Mouse (Mus musculus) G1E-ER4 (cell line): ENCODE measurements at regions not wholly inside any gene's neighbourhood (a gene's known extent, or its start where the extent isn't known, plus 50 kb on each side); places are given as distances from the start of the nearest gene placed in this dataset.

ENCODE experiments used
- GATA1 ChIP-seq: IDR thresholded peaks from one replicate; pipeline ENCODE4 v1.8.0; 2012; ENCODE audit warnings: low read length, inconsistent platforms

DNA sequence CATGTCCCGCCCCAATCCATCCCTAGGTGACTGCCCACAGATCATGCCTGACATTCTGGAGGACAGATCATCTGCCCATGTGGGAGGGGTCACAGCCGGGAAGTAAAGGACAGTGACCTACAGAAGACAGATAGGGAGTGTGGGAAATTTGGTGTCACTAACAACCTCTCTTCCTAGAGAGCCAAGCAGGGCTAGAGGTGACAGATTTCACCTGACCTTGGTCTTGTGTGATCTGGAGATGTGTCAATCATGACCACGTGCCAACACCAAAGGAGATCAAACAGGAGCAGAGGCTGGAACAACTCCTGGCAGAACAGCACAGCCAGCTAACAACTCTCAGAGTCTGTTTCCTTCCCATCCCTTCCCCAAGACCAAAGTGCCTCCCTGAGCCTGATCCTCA is 85.0 kb downstream of the Rplp1 start:
- no peak for TF ChIP-seq GATA1

DNA sequence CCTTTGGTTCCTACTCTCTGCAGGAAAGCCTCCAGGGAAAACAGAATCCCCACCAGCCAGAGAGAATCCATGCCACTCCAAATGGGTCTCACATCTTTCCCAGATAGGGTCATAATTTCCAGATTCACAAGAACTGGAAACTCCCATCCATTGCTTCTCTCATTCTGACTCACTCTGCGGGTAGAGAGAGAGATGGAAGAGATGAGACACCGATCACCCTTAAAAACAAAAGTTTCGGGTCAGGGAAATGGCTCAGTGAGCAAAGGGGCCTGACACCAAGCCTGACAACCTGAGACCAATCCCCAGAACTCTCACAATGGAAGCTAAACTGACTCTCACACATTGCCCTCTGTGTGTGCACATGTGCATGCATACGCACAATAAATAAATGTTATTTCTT is 86.6 kb downstream of the Rplp1 start:
- TF ChIP-seq GATA1 = no peak

DNA sequence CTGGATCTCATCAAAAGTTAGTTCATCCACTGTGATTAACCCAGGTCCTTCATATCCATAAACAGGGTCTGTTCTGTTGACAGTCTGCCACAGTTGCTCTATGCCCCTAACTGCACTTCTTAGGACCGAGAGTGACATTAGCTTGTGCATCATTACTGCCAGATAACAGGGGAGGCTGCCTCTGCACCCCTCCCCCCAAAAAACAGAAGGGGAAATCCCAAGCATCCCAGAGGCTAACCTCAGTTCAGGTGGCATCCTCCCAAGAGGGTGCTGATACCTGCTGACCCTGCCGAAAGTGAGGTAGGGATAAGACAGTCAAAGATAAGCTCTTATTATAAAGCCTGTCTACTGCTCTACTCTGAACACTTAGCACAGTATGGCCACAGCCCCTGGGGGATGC is 87.3 kb downstream of the Rplp1 start:
- no peak for TF ChIP-seq GATA1

DNA sequence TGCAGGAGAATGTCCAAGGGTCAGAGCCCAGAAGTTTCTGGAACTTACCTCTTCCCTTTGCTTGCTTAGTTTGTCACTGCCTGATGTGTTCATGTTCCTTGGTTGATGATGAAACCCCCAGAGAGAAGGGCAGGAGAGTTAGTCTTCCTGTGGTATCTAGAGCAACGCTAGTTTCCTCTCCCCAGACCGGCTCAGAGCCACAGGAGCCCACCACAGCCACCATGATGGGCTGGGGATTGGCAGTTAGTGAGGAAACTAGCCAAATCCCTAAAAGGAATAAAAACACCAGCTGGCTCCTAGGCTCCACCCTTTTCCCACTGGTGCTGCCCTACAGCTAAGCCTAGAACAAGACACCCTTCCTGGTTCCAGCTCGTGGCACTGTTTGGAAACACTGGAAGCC is 87.9 kb downstream of the Rplp1 start:
- TF ChIP-seq GATA1 = no peak

DNA sequence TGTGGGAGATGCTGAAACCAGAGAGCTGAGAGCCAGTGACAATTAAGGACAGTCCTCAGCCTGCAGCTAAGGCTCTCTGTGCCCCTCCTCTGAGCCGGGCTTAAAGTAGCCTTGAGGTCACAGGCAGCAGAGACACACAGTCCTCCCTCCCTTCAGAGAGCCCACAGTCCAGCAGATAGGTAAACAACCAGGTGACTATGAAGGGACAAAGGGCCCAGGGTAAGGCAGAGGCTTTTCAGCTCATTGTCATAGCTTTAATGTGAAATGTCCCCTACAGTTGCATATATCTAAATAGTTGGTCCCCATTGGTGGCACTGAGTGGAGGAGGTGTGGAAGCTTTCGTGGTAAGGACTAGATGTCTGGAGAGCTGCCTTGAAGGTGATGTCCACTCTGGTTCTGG is 88.5 kb downstream of the Rplp1 start:
- TF ChIP-seq GATA1 = no peak

DNA sequence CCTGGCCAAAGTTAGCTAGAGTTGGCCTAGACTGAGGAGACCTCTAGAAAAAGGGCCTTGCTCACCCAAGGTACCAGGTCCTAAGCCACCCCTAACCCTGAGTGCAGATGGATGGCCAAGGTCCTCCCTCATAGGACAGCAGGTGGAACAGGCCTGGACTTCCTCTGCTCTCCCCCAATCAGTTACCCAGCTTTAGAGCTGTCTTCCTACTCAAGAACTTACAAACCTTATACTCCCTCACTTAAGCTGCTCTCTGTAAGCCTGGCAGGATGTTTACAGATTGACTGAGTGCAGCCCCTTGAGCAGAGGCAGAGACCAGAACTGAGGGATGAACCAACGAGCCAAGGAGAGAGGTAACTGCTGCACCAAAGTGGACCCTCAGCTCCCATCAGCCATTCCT is 94.5 kb downstream of the Rplp1 start:
- TF ChIP-seq GATA1 = no peak

DNA sequence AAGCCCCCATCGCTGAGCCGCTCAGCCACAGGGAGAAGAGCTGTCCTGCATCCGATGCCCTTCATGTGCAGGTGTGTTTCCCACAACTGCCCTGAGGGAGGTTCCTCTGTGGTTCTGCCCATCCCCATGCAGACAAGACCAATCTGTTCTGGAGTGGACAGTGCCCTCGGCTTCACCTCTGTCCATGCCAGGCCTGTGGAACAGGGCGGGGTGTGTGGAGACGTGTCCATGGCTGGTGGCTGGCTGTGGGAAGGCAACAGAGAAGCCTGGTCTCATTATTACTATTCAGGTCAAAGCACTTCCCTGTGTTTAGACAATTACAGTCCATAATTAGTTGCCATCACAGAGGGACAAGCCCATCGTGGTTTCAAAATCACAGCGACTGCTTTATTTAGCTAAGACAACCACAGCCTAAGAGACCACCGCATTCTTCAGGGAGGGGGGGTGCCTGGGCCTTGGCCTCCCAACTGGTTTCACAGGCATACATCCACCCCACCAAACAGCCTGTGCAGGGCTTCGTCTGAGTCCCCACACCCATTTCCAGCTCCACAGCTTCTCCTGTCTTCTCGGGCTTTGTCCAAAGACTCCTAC is 97.7 kb downstream of the Rplp1 start:
- TF ChIP-seq GATA1 = no peak

DNA sequence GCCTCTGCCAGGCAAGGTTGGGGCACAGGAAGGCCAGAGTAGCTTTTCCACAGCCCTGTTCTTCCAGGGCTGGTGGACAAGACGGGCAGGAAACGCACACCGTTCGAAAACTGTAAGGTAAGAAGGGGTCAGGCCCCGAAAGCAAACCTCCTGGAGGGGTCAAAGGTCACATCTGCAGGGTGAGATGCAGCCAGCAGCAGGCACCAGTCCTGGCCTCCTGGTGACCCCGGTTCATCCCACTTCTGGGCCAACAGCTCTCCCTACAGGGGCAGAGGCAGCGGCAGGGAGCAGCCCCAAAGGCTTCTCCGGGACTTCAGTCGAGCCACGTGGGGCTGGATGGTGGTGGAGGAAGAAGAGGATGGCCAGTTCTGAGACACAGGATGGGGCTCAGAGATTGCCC is 98.3 kb downstream of the Rplp1 start:
- TF ChIP-seq GATA1 = no peak

DNA sequence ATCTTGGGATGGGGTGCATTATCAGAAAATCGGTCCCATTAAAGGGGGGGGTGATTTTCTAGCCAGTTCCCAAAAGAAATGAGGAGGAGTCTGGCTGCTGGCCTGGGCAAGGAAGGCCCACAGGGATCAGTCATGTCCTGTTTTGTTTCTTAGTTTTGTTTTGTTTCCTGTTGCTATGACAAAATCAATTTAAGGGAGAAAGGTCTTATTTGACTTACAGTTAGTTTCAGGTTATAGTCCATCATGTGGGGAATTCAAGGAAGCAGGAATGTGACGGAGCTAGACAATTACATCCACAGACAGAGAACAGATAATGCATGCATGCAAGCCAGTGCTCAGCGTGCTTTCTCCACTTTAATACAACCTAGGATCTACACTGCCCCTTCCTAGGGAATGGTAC is 101.1 kb downstream of the Rplp1 start:
- no peak for TF ChIP-seq GATA1

DNA sequence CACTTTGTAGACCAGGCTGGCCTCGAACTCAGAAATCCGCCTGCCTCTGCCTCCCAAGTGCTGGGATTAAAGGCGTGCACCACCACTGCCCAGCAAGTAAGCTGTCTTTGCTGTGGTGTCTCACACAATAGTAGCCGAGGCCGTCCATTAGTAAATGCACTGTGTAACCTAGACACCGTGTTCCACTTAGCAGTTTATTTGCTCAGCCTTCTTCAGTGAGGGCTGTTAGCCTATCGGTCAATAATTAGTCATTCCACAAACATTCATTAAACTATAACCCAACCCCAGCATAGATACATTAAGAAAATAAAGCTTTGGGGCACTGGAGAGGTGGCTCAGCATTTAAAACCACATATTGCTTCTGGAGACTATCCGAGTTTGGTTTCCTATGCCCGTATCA is 102.0 kb downstream of the Rplp1 start:
- TF ChIP-seq GATA1 = no peak

DNA sequence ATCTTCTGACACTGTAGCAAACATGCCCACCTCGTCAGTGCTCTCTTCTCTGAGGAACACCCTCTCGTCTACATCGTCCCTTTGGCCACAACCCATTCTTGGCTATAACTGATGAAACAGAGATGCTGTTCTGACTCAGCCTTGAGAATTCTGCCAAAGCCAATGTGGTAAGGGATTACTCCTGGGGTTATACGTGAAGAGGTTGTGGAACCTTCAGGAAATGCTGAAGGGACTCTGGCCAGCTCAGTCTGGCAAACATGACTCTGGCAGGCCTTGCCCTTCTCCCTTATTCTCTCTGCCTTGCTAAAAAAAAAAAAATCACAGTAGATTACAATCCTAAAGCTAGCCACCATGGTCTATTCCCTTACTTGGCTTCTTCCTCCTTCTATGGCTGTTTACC is 103.9 kb downstream of the Rplp1 start:
- no peak for TF ChIP-seq GATA1

DNA sequence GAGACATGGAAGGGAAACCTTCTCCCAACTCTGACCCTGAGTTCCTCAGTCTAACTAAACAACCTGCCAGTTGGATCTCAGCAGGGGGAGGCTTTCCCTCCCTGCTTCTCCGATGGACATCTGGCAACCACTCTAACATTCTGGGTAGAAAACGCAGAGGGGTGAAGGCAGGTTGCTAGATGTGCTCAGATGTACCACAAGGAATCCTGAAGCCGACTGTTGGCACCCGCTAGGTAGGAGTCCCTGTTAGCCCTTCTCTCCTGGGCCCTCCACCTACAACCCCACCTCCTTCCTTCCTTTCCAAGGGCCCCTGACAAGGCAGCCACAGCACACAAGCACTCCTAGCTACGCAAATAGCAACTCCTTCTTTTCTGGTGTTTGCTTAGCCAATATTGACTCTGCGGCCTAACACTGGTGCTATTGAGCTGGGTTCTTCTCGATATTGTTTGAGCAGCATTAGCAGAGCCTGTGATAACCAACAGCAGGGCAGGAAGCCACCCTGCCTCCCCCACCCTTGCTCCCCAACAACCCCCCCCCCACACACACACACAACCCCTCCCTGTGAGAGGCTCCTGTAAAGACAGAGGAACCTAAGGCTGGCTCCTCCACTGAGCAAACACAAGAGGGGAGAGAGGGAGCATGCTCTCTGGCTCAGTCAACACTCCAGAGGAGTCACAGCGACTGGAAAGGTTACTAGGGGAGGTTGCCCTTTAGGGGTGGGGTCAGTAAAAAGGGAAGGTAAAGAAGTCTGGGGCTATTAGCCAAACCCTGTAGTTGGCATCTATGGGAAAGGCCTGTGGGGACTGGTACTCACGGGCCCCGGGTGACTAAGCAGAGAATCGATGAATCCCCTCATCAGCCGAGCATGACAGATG is 105.8 kb downstream of the Rplp1 start:
- TF ChIP-seq GATA1 = no peak

DNA sequence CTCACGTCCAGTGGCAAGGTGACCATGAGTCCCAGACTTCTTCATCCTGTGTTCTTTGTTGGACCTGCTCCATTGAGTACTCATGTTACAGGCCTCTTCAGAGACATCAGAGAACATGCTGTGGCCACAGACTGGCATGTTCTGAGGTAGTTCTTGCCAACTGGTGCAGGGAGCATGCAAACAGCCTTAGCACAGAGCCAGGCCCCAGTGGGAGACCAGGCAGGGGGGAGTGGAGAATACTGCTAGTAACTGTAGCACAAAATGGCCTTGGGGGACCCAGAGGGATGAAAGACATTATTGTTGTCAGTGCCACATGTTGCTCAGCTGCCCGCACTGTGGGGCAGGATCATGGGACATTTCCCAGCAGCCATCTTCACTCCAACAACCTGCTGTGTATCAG is 108.4 kb downstream of the Rplp1 start:
- TF ChIP-seq GATA1 = no peak

DNA sequence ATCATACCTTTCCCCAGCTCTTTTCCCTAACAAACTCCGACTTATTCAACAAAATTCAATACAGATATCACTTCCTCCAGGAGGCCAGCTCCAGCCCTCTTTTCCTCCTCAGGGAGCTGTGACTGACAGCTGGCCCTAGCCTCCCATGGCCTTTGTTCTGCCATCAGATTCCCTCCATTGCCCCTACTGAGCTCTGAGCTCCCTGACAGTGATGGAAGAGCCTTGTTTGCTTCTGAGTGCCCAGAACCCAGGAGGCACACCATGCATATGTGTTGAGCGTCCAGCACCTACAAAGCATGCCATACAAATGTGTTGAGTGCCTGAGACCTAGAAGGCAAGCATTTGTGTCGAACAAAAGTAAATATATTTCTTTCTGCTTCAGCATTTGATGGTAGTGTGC is 110.8 kb downstream of the Rplp1 start:
- no peak for TF ChIP-seq GATA1

DNA sequence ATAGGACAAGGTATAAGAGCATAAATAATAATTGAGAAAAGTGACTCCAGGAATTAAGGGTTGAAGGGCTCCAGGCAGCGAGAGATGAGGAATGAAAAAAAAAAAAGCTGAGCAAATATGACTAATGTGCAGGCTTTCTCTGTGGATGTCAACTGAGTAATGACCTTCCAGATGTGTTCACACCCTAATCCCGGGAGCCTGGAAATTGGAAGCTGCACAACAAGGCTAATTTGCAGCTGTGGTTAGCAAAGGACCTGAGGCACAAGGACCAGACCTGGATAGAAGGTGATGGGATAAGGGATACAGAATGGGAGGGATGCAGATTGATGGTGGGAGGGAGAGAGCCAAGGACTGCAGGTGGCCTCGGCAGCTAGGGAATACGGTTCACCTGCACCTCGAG is 111.6 kb downstream of the Rplp1 start:
- no peak for TF ChIP-seq GATA1

DNA sequence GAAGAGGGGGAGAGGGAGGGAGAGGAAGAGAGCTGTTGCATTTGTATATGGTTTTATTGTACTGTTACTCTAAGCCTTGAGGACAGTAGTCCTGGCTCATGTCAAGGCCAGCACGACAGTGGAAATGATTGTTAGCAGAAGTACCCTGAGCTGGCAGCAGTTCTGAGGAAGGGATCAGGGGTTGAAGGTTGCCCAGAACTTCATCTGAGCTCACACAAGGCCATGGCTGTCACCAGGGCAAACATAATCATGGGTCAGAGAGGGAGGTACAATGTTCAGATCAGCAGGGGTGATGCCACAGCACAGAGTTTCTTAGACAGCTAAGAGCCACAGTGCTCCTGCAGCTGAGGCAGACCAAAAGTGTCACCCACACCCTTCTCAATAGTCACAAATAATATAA is 114.8 kb downstream of the Rplp1 start:
- TF ChIP-seq GATA1 = no peak

DNA sequence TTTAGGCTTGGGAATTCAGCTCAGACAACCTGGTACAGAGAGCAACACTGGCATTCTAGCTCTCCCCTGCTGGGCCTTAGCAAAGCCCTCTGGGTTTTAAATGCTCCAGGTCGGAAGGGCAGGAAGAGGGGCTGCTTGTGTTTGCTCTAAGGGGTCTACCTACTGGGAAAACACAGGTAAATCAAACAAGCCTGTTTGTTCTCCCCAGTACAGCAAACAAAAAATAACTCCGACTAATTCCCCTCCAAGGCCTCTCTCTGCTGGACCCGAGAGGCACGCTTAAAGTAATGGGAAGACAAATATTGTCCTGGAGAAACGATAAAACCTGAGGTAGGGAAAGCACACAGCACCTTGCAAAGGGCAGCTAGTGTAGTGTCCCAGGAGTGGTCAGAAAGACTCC is 118.4 kb downstream of the Rplp1 start:
- TF ChIP-seq GATA1 = no peak

DNA sequence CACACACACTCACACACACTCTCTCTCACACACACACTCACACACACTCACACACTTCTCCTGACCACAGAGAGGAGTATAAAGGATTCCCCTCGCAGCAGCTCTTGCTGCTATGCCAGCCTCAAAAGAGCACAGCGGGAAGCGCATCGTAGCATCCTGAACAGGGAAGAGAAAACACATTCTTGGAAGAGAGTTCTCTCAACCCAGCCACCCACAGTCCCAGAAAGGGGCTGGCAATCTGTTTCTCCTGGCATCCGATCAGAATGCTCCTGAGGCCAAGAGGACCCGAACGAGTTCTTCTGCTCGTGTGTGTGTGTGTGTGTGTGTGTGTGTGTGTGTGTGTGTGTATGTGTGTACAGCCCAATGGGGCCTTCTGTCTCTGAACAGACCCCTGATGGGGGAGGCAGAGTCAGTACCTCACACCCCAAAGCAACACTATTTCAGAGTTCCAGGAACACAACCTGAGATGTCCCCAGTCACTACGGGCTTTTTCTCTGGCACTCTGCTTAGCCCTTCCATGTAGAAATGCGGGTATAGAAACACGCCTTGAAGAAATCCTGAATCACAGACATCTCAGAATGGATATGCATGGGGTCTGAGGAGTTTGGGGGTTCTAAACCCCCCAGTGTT is 122.8 kb downstream of the Rplp1 start:
- TF ChIP-seq GATA1 = no peak
